Mouse (Mus musculus): Measurements from ENCODE around the gene Sipa1l3.

The Sipa1l3 gene

DNA sequence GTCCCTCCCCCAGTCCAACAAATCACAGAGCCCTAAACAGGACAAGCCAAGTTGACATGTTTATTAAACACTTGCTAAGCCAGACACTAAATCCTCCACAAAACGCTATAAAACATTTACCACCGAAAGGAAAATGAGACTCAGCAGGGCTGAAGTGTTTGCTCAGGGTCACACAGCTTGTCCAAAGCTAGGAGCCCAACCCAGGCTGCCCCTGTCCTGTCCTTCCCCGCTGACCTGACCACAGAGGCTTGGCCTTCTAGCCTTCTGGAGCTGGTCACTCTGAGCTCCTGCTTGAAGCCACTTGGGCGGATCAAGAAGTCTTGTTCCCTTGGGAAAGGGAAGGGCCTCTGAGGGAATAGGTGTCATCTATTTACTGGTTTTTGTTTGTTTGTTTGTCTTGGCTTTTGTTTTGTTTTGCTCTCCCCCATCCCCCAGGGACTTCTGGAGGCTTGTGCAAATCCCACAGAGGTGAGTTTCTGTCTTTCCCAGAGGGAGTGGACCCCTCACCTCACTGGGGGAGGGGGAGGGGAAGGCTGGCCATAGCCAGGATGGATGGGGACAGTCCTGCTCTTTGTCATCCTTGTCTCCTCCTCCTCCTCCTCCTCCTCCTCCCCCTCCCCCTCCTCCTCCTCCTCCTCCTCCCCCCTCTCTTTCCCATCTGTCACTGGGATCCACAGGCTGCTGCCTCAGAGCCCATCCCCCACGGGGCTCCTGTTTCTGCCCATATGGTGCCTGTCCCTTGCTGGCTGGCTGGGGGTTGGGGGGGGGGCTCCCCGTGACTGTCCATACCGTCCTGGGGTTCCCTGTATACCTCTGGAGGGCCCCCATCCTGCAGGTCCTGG, 226.6 kb downstream of the Sipa1l3 start:
- DNase-seq (ENCODE audit: extremely low read depth, insufficient read length, low spot score) = peak; percentile 72

- DNase-seq (ENCODE audit: extremely low read depth, insufficient read length, low spot score) = no peak
These were observed 227.6 kb downstream of the Sipa1l3 start for GRCm38 (mm10) chr7:29290691-29291485.

DNA sequence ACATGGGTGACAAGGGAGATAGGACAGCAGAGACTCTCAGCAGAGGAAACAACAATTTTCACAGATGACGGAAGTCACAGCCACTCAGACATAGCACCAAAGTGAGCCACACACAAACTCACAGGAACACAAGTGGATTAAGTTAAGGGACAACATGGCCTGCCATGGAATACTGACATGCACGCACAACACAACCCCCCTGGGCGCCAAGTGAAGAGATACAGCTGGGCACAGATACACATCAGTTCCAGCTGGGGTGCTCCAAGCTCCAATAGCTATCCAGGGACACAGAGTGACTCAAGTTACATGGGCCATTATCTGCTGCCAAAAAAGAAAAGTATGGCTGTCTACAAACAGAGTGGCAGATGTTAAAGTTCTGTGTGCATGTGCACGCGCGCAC, 228.6 kb downstream of the Sipa1l3 start:
- DNase-seq (ENCODE audit: extremely low read depth, insufficient read length, low spot score) = no peak

DNA sequence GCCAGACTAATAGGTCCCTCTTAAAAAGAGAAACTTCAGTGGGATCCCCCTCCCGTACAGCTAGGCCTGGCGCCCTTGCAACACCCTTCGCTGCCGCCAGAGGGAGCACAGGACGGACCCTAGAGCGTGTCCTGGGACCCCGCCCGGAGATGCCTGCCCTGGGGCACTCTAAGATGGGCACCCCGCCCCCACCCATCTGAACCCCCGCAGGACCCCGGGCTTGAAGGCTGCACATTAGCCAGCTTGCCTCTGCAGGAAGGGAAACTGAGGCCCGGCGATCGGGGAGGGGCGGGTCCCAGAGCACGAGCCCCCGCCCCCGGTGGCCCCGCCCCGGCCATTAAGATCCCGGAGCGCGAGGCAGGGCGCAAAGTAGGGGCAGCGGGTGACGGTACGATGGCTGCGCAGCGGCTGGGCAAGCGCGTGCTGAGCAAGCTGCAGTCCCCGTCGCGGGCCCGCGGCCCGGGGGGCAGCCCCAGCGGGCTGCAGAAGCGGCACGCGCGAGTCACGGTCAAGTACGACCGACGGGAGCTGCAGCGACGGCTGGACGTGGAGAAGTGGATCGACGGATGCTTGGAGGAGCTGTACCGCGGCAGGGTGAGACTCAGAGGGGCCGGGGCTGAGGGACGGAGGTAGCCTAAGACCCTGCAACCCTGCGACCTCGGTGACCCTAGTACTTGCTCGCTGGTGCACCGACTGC, 229.4 kb downstream of the Sipa1l3 start, which contains the start of gene Ppp1r14a:
Ppp1r14a (plus strand) TSS at position 367 of the 697 bp plus-strand sequence.
- no peak for DNase-seq (ENCODE audit: extremely low read depth, insufficient read length, low spot score)

- no peak for DNase-seq (ENCODE audit: extremely low read depth, insufficient read length, low spot score)
These were observed 230.4 kb downstream of the Sipa1l3 start for GRCm38 (mm10) chr7:29288079-29288478.

DNA sequence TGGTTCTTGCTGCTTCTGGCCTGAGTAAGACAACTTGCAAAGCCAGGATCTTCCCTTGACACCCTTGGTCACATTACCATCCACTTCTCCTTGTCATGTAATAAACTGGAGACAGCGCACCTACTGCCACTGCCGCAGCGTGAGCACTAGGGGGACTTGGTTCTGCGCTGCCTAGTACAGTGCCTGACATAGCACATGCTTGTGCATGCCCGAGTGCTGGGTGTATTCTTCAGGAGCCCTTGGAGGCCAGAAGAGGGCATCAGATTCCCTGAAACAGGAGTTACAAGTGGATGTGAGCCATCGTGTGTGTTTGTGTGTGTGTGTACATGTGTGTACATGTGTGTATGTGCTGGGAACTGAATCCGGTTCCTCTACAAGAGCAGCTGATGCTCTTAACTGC, 231.0 kb downstream of the Sipa1l3 start:
- DNase-seq (ENCODE audit: extremely low read depth, insufficient read length, low spot score) = no peak

- DNase-seq (ENCODE audit: extremely low read depth, insufficient read length, low spot score) = no peak
These were observed 233.9 kb downstream of the Sipa1l3 start for GRCm38 (mm10) chr7:29284523-29284922.

GRCm38 (mm10) chr7:29283876-29284275, 234.6 kb downstream of the Sipa1l3 start:
- no peak for DNase-seq (ENCODE audit: extremely low read depth, insufficient read length, low spot score)

GRCm38 (mm10) chr7:29282074-29282554, 236.3 kb downstream of the Sipa1l3 start:
- DNase-seq (ENCODE audit: extremely low read depth, insufficient read length, low spot score) = no peak

- no peak for DNase-seq (ENCODE audit: extremely low read depth, insufficient read length, low spot score)
These were observed 237.0 kb downstream of the Sipa1l3 start, which contains the start of gene Spint2 for GRCm38 (mm10) chr7:29281201-29282073. TSS of gene Spint2 (minus strand) at chr7:29281912.

GRCm38 (mm10) chr7:29280801-29281200, 237.6 kb downstream of the Sipa1l3 start:
- DNase-seq (ENCODE audit: extremely low read depth, insufficient read length, low spot score) = no peak

DNA sequence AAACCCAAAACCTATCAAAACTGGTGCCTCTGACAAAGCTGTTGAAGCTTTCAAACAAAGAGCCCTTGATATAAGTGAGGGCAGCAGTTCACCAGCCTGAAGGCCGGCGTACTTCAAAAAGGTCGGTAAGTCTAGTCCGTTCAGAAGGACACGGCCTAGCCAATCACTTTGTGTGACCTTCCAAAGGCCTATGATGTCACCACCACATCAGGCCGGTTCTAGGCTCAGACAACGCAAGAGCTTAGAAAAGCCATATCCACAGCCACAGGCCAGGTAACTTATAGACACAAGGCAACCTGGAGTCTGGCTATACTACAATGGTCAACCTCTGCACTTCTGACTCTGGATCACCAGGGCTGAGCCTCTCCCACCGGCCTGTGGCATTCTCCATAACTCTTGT, 238.5 kb downstream of the Sipa1l3 start:
- DNase-seq (ENCODE audit: extremely low read depth, insufficient read length, low spot score) = no peak

DNA sequence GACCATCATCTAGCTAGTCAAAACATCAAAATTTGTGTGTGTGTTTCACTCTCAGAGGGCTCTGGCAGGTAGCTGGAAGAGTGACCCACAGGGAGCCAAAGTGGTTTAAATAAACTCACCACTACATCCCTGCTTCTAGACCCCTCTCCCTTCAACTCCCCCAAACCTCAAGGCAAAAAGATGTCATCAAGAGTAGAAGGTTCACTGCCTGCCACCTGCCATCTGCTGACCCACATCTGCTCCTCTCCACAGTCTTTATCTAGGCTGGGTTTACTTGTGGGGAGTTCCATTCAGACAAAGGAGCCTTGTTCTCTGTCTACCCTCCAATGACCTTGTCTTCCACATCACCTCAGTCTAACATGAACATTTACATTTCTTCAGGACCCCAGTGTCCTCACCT, 239.2 kb downstream of the Sipa1l3 start:
- no peak for DNase-seq (ENCODE audit: extremely low read depth, insufficient read length, low spot score)

GRCm38 (mm10) chr7:29277510-29277909, 240.9 kb downstream of the Sipa1l3 start:
- DNase-seq (ENCODE audit: extremely low read depth, insufficient read length, low spot score) = no peak

DNA sequence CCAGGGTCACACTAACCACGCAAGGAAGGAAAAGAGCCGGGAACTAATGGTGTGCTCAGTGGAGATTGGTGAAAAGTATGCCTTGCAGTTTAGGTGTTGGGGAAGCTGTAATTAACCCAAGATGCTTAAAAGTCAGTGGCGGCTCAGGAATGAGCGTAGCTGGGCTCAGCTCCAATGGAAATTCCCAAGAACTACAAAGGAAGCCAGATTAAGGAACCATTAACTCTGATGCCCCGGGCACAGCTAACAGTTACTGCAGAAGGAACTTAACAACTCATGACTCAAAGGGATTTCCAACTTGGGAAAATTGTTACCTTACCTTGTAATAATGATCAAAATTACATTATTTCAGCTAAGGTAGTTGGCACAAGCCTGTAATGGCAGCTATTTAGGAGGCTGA, 241.7 kb downstream of the Sipa1l3 start:
- no peak for DNase-seq (ENCODE audit: extremely low read depth, insufficient read length, low spot score)

GRCm38 (mm10) chr7:29271687-29272465, 246.6 kb downstream of the Sipa1l3 start:
- no peak for DNase-seq (ENCODE audit: extremely low read depth, insufficient read length, low spot score)

DNA sequence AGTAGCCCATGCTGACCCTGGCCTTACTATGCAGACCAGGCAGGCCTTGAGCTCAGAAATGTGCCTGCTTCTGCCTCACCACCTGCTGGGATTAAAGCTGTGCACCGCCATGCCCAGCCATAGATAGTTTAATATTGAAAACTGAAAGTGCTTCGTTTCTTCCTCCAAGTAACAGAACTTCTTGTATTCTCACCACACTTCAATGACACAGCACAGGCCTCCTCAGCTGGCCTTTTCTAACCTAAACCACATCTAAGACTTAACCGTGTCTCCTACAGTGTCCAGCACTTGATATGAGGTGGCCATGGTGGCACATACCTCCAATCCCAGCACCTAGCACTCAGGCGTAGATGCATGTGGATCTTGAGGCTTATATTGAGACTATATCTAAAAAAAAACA, 248.0 kb downstream of the Sipa1l3 start:
- no peak for DNase-seq (ENCODE audit: extremely low read depth, insufficient read length, low spot score)
